Mouse (Mus musculus) macrophage (primary cell): ENCODE measurements around the gene Lrrc2. TPM values are rescaled to one million over a fixed set of nuclear protein-coding genes. Genes with fewer than 3 reads are reported as not detected.

Source experiments
- H3K27ac ChIP-seq: fragments of 350-480 bp; formaldehyde crosslinking; 2 replicates; pipeline ENCODE4 v1.9.0; 2021
- H3K36me3 ChIP-seq: fragments of 350-480 bp; formaldehyde crosslinking; 2 replicates; pipeline ENCODE4 v1.9.0; 2021; ENCODE audit errors: inconsistent target
- H3K4me3 ChIP-seq: fragments of 350-480 bp; formaldehyde crosslinking; 2 replicates; pipeline ENCODE4 v1.9.0; 2021; ENCODE audit errors: inconsistent target
- H3K79me2 ChIP-seq: fragments of 350-480 bp; formaldehyde crosslinking; 2 replicates; pipeline ENCODE4 v1.9.0; 2021; ENCODE audit errors: inconsistent target
- WGBS: methylation state at CpG from one replicate; pipeline ENCODE4 v1.1.7; 2026; ENCODE audit warnings: inconsistent platforms; ENCODE audit not compliant: missing documents; 5-methylcytosine and 5-hydroxymethylcytosine counted together
- polyA plus RNA-seq: library from polyadenylated mRNA; stranded (reverse); fragments of 250-400 nt; gene quantifications from 3 replicates; pipeline ENCODE4 v1.2.4, GENCODE M21; 2018; ENCODE audit warnings: inconsistent platforms
- total RNA-seq, 78 experiments: library from RNA; depleted of rRNA; stranded (reverse); fragments of 250-400 nt; gene quantifications; 1 replicate in 9 of 78; 2 replicates in 24 of 78; 3 replicates in 43 of 78; 4 replicates in 2 of 78; pipeline ENCODE4 v1.2.4; 2018; ENCODE audit warnings: inconsistent platforms in 56 of 78

Lrrc2 gene
- not detected for total RNA-seq (2018; cell fraction: chromatin; rRNA removed)
- total RNA-seq (2018; cell fraction: cytosol; rRNA removed), result under 1 TPM in 3 of 26 experiments, not detected in 23; 0.03 to 0.05 (median 0.04) TPM
- total RNA-seq (2018; cell fraction: nucleus; rRNA removed), result not detected
- polyA plus RNA-seq, result not detected in 3 replicates

DNA sequence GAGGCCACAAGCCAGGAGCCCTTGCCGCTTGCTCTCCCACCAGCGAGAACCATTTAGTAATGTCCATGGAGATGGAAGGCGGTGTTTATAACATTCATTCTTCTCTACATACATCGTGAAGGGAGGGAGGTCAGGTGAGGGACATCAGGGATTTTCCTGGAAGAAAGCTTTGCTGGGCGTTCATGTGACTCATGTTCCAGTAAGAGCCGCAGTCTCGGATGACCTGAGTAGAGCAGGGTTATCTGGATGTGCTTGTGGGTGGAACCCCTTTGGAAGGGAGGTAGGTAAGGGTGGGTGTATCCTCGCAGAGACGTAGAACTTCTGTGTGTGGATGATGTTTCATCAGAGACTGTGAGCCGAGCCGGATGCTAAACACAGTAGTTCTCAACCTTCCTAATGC, at the start of gene Lrrc2:
Gene Lrrc2, plus strand, starts transcription at position 149 of the 400 bp plus-strand sequence.
- 90% methylated on average over 11 of the region's 11 CpGs for WGBS
- Histone ChIP-seq H3K36me3 (no peaks in the 10 kb centered on the region), H3K4me3 (no peak within 1 kb of the TSS), H3K79me2 (no peaks in the 10 kb centered on the region), H3K27ac (no peak within 1 kb of the TSS)

DNA sequence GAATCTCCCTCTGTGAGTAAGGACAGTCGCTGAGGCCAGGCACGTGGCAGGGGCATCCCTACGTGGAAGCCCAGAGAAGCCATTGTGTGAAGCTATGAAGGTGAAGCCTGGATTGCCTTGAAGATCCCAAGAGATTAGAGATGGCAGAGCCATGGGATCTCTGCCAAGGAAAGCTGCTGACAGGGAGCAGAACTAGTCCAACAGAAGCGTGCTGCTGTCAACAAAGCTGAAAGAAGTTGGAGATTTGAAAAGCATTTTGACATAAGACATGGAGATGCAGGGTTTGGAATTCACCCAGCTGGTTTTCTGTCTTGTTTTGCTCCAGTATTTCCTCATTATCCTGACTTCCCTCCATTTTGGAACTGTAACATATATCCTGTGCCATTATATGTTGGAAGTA, 49.1 kb upstream of the Lrrc2 start:
- H3K79me2 ChIP-seq, result no peaks in the 10 kb centered on the region
- no peak overlapping the region for H3K27ac ChIP-seq
- H3K4me3 ChIP-seq, result no peak overlapping the region
- 95% methylated on average over 4 of the region's 4 CpGs for WGBS
- H3K36me3 ChIP-seq, result peaks cover 8% of the 10 kb centered on the region; the same call in 1 of the 2 replicates

DNA sequence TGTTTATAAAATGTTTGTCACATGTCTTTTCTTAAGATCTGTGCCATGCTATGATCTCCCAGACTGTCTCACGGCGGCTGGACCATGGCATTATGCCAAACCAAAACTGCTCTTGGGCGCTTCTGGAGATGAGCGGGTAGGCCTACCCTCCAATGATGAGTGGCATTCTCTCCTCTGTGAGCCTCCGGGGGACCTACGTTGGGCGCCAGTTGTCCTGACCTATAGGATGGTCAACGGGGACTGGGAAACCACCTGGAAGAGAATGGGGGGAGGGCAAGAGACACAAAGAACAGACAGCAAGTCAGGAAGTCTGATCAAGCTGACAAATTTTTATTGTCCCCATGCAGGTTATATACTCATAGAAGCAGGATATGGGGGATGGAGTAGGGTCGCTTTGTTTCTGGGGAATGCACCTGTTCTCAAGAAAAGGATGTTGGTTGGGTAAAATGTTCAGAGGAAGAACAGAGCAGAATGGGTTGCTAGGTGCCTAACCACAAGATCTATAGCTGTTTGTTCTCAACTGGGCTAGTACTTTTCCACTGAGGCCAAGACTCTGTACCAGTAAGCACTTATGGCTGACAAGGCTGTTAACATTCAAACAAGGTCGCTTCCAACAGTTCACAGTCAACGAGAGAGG, 44.0 kb upstream of the Lrrc2 start:
- Histone ChIP-seq H3K27ac (no peak overlapping the region), H3K4me3 (no peak overlapping the region), H3K79me2 (no peaks in the 10 kb centered on the region), H3K36me3 (no peaks in the 10 kb centered on the region)
- WGBS, result 96% methylated on average over 10 of the region's 11 CpGs

DNA sequence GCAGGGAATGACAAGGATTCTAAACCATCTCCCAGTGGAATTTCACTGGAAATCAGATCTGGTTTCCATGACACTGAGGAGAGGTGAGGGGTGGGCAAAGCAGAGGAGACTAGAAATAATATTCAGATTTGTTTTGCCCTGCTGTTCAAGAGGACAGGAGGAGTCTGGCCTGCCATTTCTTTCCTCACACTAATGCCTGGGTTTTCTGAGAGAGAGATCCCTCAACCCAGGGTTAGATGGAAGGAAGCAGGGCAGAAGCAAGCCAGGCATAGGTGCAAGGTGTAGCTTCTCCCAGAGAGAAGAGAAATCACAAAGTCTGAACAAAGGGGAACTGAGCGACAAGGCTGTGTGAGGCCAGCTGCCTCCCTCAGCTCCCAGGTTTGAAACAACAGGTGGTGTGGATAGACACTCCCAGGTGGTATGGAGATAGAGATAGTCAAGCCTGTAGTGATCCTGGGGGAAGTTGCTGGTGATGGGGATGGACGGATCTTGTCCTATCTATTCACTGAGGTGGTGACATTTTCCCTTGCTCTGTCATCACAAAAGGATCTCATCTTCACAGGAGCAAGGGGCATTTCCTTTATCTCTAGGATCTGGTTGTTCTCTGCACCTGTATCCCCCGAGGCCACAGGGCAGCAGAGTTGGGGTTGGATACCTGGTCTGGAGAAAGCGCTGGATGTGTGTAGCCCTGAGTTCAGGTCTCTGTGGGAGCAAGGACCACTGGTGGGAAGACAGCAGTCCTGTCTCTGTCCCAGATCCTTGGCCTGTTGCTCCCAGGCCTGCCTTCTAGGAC, 43.3 kb upstream of the Lrrc2 start:
- 90% methylated on average over 4 of the region's 4 CpGs for WGBS
- Histone ChIP-seq H3K27ac (no peak overlapping the region), H3K4me3 (no peak overlapping the region)

DNA sequence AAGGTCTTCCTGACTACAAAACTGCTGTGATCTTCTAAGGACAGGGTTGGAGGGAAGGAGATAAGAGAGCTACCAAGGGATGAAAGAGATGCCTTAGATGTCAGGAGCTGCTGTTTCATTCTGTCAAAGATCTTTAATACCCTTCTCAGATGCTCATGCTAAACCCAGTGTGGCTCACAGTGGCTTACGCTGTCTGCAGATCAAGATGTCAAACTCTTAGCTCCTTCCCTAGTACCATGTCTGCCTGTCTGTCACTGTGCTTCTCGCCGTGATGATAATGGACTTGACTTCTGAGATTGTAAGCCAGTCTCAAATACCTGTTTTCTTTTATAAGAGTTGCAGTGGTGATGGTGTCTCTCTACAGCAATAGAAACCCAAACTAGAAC, 42.7 kb upstream of the Lrrc2 start:
- Histone ChIP-seq H3K36me3 (no peaks in the 10 kb centered on the region), H3K4me3 (no peak overlapping the region), H3K79me2 (no peaks in the 10 kb centered on the region), H3K27ac (no peak overlapping the region)
- WGBS, result 97% methylated on average over 3 of the region's 3 CpGs

More for the DNA sequence above, 43.3 kb upstream of the Lrrc2 start:
- no peaks in the 10 kb centered on the region for H3K36me3 ChIP-seq
- no peaks in the 10 kb centered on the region for H3K79me2 ChIP-seq

DNA sequence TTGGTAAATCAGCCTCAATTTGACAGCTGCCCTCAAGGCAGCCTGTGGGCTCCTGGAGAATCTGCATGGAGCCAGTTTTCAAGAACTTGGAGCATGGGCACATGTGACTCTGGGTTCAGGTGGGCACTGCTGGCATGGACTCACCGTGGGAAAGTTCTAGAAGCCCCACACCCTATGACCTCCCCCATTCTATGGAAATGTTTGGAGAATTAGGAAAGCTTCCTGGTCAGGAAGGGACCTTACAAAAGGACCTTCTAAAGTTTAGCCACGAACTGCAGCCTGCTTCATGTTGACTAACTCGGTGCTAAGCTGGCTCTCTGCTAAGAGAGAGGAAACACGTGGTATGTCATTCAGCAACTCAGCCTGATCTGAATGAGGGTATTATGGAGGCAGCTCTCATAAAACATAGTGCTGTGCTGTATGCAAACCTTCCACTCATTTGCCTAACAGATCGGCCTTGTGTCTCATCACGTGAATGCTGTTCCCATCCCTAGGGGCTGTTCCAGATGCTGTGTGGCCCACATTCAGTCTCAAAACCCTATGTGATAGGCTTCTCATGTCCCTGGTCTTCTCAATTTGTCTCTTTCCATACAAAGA, 41.9 kb upstream of the Lrrc2 start:
- H3K36me3 ChIP-seq, result no peaks in the 10 kb centered on the region
- no peaks in the 10 kb centered on the region for H3K79me2 ChIP-seq
- H3K4me3 ChIP-seq, result no peak overlapping the region
- 53% methylated on average over 6 of the region's 6 CpGs for WGBS
- H3K27ac ChIP-seq, result no peak overlapping the region

DNA sequence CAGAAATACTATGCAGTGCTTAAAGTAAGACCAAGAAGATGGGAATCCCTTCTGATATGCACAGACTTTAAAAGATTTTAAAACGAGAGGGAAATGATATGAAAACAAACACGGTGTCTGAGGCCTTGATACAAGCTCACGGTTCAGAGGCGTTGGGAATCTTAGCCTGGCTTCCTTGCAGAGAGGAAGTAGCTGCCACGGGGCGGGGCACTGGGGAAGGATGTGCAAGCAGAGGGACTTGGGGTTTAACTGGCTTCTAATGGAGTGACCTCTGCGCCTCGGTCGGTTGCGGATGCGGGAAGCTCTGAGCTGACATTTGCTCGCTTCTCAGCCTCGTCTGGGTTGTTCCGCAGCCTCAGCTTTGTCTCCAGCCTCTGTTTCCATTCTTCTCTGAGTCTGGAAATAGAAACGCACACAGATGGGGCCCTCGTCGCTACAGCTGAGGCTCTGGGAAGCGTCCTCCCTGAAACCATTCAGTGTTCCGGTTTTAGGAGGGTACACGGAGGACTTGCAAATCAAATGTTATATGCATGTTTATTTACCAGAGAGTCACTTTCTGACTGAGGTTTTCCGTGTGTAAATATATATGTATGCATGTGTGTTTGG, 36.6 kb upstream of the Lrrc2 start:
- 85% methylated on average over 21 of the region's 21 CpGs for WGBS
- H3K27ac ChIP-seq, result no peak overlapping the region
- no peaks in the 10 kb centered on the region for H3K79me2 ChIP-seq
- no peaks in the 10 kb centered on the region for H3K36me3 ChIP-seq
- no peak overlapping the region for H3K4me3 ChIP-seq

DNA sequence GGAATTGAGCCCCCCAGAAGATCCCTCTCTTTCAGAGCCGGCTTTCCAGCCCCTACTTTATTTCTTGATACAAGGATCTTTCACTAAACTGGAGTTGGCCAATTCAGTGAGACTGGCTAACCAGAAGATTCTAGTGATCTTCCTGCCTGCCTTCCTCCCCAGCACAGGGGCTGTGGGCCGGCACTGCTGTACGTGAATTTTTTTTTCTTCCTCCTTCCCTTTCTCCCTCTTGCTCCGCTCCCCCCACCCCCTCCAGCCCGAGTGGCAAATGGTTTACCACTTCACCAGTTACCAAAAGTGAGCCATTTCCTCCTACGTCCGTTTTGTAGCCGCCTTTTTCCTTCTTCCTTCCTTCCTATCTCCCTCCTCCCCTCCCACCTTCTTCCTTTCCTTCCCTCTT, 35.9 kb upstream of the Lrrc2 start:
- no peaks in the 10 kb centered on the region for H3K36me3 ChIP-seq
- WGBS, result 13% methylated on average over 8 of the region's 8 CpGs
- no peaks in the 10 kb centered on the region for H3K79me2 ChIP-seq
- H3K27ac ChIP-seq, result no peak overlapping the region
- no peak overlapping the region for H3K4me3 ChIP-seq

DNA sequence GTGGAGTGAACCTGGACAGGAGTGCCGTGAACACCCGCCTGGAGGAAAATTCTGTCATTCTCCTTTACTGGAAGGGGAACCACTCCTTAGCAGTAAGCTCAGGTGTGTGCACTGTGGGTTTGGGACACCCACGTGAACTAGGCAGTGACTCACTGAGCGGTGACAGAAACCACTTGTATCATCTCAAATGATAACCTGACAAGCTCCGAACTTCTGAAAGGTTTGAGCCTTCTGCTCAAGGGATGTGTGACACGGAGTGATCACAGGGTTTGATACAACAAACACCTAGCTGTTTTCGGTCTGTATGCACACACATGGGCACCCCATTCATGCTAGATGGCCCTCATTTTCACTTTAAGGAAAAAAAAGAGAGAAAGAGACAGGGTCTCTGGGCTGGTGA, 34.6 kb upstream of the Lrrc2 start, which contains the start of gene Fam240a:
Gene Fam240a, minus strand, starts transcription at position 76 of the 400 bp plus-strand sequence.
- H3K36me3 ChIP-seq, result no peaks in the 10 kb centered on the region
- H3K27ac ChIP-seq, result no peak within 1 kb of the TSS
- WGBS, result 88% methylated on average over 7 of the region's 7 CpGs
- H3K79me2 ChIP-seq, result no peaks in the 10 kb centered on the region
- H3K4me3 ChIP-seq, result no peak within 1 kb of the TSS

DNA sequence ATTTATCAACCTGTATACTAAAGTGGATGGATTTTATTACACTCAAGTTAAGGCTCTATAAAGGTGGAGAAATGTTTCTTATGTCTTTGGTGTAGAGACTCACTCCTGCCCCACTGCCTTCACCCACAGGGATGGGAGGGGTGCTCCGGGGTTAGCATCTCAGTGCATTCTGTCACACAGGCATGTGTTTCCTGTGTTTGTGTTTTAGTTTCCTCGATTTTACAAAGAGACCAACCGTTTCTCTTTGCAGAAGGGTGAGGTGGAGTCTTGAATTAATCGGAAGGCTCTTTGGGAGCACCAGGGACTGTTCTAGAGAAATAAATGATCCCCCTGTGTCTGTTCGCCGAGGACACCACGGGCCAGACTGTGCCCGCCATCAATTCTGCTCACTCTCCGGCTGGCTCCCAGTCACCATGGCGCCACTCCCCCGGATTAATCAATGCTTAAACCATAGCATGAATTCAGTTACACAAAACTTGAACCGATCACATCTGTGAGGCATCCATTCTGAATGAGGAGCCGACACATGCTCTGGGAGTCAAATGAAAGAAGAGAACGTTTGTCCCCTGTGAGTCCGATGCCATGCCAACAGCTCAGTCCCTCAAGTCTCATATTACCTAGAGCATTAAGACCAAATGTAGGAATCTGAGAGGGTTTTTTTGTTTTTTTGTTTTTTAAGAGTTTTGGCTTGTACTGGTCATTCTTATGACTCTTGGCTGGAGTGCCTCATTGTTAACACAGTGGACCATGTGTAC, 30.5 kb upstream of the Lrrc2 start:
- Histone ChIP-seq H3K4me3 (no peak overlapping the region), H3K27ac (no peak overlapping the region), H3K79me2 (no peaks in the 10 kb centered on the region), H3K36me3 (no peaks in the 10 kb centered on the region)
- 57% methylated on average over 15 of the region's 15 CpGs for WGBS

DNA sequence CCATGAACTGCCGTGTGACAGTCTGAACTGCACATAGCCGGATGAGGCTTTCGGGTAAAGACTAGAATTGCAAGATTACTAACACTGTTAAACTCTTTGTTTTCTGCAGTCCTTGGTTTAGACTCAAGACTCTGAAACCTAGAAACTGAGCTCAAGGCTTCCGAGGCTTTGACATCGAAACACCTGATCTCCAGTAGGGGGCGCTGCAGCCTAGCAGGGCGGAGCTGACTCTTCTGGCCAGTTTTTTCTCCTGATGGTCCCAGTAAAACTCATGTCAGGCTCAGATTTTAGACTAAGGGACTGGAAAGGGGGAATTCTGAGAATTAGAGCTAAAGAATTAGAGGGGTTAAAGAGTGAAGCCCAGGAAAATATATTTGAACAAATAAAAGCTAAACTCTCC, 28.6 kb upstream of the Lrrc2 start:
- H3K4me3 ChIP-seq, result no peak overlapping the region
- no peak overlapping the region for H3K27ac ChIP-seq
- H3K36me3 ChIP-seq, result no peaks in the 10 kb centered on the region
- 22% methylated on average over 7 of the region's 7 CpGs for WGBS
- H3K79me2 ChIP-seq, result no peaks in the 10 kb centered on the region

DNA sequence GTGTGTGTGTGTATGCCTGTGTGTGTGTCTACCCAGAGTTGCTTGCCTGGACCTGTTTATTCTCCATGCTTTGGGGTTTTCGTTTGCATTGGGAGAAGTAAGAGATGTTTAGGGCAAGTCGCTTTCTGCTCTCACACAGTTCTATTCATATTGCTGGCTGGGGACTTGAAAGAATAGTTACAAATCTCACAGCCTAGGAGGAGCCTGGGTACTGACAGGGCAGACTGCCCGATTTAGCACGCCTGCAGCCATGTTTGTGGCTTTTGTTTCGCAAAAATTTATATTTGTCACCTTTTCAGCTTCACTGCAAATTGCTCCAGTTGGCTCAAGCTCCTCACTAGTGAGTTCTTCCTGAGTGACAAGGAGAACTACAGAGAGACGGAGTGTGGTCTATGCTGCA, 19.8 kb upstream of the Lrrc2 start:
- 42% methylated on average over 6 of the region's 6 CpGs for WGBS
- H3K36me3 ChIP-seq, result no peaks in the 10 kb centered on the region
- H3K4me3 ChIP-seq, result no peak overlapping the region
- H3K27ac ChIP-seq, result no peak overlapping the region
- no peaks in the 10 kb centered on the region for H3K79me2 ChIP-seq

DNA sequence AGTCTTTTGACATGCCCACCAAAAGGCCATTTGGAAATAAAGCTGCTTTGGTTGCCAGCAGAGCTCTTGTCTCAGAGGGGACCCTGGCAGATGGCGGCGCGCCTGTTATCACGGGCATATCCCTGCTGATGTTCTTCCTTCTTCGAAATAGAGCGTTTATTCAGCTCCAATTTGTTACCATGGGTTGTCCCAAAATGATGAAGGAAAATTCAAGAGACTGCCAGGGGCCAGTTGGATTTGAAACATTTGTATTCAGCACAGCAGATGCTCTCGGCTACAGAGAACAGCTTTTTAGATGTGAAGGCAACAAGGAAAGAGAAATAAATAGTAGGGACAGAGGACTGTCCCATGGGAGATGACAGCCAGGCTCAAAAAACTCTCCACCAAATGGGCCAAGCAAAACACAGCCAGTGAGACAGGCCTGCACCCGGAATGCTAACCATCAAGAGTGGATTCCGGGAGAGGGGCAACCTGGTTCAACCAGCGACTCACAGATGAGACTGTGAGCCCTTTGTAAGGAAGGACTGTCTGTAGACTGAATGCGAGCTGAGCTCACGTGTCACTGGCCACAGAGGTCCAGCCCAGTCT, 17.4 kb upstream of the Lrrc2 start:
- WGBS, result 98% methylated on average over 12 of the region's 12 CpGs

DNA sequence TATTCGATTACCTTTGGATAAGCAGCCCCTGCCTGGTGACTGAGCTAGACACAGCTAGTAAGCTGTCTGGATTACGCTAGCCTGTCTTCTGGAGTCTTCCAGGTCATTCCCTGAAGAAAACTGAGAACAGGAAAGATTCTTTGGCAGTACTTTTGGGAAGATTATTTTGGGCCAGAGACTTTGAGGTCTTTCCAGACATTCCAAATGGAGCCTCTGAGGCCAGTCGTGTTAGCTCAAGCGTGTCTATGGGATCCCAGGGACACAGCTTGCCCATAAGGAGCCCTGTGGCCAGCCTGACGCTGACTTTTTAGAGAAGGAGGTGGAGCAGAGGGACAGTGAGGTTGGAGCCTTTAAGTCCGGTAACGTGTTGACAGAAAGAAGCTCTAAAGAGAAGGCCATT, 15.4 kb upstream of the Lrrc2 start:
- Histone ChIP-seq H3K4me3 (no peak overlapping the region), H3K27ac (no peak overlapping the region), H3K79me2 (no peaks in the 10 kb centered on the region), H3K36me3 (no peaks in the 10 kb centered on the region)
- 94% methylated on average over 7 of the region's 7 CpGs for WGBS

More for the DNA sequence above, 17.4 kb upstream of the Lrrc2 start:
- no peaks in the 10 kb centered on the region for H3K36me3 ChIP-seq
- no peaks in the 10 kb centered on the region for H3K79me2 ChIP-seq
- H3K4me3 ChIP-seq, result no peak overlapping the region
- no peak overlapping the region for H3K27ac ChIP-seq
